Mouse (Mus musculus): ENCODE measurements around the gene Rpl36al. TPM values are rescaled to one million over a fixed set of nuclear protein-coding genes. Genes with fewer than 3 reads are reported as not detected.

Gene Rpl36al
- total RNA-seq (2021), result 100 to 1,000 TPM; 336 to 338 TPM
- long read RNA-seq, experiment 1, transcript Rpl36al-201 (2 exons, 526 nt), result major isoform, 118 of 124 reads
- long read RNA-seq, experiment 1, partial matches to known transcripts, result 0 of 124 reads
- long read RNA-seq, experiment 1, other reads (novel, unspliced or antisense), result 0 of 124 reads
- long read RNA-seq, experiment 2, transcript Rpl36al-201 (2 exons, 526 nt), result major isoform, 97 of 100 reads
- long read RNA-seq, experiment 2, partial matches to known transcripts, result 0 of 100 reads
- long read RNA-seq, experiment 2, other reads (novel, unspliced or antisense), result 1 of 100 reads

DNA sequence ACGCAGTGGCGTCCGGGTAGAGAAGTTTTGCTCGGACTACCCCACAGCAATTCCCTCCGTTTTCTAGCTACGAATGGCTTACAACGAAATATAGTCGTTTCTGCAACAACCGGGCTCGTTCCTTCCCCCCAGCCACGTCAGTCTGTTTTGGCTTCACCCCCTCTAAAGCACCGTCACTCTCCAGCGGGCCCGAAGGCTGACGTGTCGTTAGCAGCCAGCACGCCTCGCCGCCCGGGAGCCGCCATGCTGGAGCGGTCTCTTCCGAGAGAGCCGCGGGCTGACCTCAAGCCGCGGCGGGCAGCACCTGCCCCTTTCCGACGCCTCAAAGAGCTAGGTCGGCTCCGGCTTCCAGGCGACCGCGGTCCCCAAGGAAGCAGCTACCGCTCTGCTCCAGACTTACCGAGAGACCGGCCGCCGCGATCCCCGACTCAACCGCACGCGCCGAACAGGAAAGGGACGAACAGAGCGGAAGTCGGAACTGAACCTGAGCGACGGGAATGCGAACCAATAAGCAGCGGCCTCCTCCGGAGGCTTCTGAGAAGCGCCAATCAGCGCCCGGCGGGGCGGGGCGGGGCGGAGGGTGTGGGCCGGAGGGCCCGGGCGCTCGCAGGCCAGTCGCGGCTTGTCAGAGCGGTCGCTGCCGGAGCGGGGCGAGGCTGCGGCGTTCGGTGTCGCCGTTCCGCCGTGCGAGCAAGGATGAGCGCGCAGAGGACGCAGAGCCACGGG is at the start of gene Rpl36al, which contains the start of gene Mgat2:
TSS of gene Rpl36al (minus strand) at position 501 of the 726 bp plus-strand sequence.
TSS of gene Mgat2 (plus strand) at position 575 of the 726 bp plus-strand sequence.
- DNase-seq, result peak; percentile 99

GRCm38 (mm10) chr12:69229251-69229650 is 45.4 kb upstream of the Rpl36al start:
- no peak for DNase-seq

DNA sequence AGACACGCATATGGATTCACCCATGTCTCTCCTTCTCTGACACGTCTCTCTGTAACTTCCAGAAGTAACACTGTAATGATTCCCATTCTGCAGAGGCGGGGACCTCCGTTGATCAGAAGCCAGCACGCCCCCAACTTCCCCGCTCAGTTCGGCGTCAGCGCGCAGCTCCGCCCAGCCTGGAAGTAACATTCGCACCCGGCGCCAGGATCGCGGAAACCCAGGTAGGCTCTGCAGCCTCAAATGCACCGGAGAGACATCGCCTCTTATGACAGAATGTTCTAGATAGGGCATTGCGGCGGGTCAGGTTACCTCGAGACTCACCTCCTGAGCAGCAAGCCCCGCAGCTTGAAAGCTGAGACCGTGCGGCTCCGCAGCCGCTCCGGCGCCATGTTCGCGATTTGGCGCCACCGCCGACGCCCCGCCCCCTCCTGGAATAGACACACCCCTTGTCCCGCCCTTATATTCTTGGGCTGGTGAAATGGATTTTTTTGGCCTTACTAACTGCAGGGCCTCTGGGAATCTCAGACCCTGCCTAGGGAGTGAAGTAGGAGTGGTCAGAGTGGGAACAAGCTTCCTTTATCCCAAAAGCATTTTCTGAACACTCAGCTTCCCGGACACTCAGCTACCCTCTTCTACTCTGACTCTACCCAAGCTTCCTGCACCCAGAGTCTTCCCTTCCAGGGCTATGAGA is 44.0 kb upstream of the Rpl36al start, which contains the start of gene Pole2:
TSS of gene Pole2 (minus strand) at position 420 of the 691 bp plus-strand sequence.
- peak; percentile 92 for DNase-seq

- no peak for DNase-seq
These were observed 36.9 kb upstream of the Rpl36al start for GRCm38 (mm10) chr12:69220613-69221277.

GRCm38 (mm10) chr12:69216587-69216986 is 32.7 kb upstream of the Rpl36al start:
- no peak for DNase-seq

- peak; percentile 50 for DNase-seq
These were observed 31.3 kb upstream of the Rpl36al start for GRCm38 (mm10) chr12:69215000-69215785.

DNA sequence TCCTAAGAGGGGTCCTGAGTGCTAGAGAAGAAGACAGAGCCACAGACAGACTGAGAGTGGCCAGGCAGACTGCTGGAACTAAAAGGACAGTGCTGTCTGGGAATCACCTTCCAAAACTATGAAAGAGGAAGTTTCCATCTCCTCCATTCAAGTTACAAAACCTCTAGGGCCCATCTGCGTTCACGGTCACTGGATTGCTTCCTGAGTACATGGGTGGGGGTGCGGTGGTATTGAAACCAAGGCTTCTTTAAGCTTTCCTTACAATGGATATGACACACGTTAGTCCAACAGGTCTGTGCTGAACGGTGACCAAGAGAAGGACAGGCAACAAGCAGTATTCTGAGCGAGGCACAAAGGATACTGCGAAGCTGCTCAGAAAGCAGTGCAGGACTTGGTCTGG is 30.5 kb upstream of the Rpl36al start:
- no peak for DNase-seq

GRCm38 (mm10) chr12:69213186-69213777 is 29.4 kb upstream of the Rpl36al start:
- no peak for DNase-seq

DNA sequence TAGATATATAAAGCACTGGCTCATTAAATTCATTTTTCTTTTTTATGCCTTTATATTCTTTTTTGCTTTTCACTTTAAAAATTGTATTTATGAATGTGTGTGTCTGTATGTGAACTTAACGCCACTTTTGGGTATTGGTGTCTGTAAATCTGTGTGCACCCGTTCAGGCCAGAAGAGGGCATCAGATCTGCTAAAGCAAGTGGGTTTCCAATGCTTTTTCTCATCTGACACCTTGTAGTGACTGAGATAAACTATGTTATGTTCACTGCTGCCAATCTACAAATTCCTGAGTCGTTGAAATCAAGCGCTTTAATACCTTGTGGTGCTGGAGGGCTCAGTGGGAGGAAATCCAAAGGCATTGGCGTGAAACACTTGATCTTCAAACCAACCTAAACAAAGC is 27.2 kb upstream of the Rpl36al start:
- no peak for DNase-seq

DNA sequence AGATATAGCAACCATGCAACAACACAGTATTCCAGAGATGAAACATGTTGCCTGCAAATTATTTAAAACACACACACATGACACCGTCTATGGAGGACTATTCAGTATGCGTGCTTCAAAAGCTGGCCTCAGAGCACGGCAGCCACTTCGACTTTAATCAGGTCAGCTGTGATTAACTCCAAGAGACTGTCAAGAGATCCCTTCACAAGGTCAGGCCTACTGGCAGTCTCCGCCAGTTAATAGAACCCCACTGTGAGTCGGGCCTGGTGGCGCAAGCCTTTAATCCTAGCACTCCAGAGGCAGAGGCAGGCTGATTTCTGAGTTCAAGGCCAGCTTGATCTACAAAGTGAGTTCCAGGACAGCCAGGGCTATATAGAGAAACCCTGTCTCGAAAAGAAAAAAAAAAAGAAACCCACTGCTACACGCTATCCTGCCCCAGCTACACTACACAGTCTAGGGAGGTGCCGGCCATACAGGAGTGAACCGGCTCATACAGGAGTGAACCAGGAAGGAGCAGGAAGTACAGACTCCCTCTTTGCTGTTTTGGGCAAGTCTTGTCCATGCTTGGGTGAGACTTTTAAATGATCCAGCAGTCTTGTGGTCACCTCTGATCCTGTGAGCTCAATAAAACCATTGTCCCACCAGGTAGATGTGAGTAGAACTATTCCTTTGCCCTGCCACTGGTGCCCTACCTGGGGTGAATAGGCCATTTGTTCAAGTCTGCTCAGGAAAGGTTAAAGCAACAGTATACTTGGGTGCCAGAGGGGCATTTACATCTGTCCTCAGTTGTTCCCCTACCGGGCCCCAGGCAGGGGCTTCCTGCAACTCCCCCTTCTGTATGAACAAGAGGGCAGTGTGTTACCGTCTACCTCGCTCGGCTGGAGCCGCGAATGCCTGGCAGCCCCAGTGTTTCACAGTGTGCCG is 26.4 kb upstream of the Rpl36al start:
- no peak for DNase-seq

DNA sequence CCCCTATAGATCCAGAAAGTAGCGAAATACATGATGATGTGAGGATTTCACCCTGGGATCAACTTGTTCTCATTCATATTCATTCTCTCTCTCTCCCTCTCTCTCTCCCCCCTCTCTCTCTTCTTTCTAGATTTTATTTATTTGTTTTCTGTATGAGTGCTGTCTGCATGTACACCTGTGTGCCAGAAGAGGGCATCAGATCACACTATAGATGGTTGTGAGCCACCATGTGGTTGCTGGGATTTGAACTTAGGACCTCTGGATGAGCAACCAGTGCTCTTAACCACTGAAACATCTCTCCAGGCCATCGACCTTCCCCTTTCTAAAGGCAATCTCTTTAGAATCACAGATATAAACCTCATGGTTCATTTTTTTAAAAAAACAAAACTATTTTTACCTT is 24.6 kb upstream of the Rpl36al start:
- no peak for DNase-seq

GRCm38 (mm10) chr12:69207926-69208325 is 24.0 kb upstream of the Rpl36al start:
- DNase-seq, result no peak

GRCm38 (mm10) chr12:69207396-69207795 is 23.5 kb upstream of the Rpl36al start:
- no peak for DNase-seq

- DNase-seq, result no peak
These were observed 20.4 kb upstream of the Rpl36al start, which contains the start of gene Gm49384 for GRCm38 (mm10) chr12:69204052-69204833. Gene Gm49384 (minus strand): TSS chr12:69204267.

DNA sequence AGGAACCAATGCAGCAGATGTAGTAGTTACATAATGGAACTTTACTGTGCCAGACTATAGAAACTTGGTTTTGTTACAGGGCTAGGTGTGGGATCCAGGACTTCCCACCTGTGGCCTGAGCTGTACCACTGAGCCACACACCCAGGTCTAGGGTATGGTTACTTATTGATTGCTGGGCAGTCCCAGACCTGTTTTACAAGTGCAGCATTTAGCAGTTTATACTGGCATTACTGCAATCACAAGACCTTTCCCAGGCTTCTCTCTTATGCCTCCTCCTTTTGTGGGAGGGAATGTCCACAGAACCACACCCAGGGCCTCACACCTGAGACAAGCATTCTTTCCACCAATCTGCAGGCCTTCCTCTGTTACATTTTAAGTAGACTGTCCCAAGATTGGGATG is 15.1 kb upstream of the Rpl36al start:
- DNase-seq, result no peak

- DNase-seq, result peak; percentile 61
These were observed 14.3 kb upstream of the Rpl36al start, which contains the start of gene Dnaaf2 for GRCm38 (mm10) chr12:69198164-69198535. Gene Dnaaf2 (minus strand): TSS chr12:69198429.

DNA sequence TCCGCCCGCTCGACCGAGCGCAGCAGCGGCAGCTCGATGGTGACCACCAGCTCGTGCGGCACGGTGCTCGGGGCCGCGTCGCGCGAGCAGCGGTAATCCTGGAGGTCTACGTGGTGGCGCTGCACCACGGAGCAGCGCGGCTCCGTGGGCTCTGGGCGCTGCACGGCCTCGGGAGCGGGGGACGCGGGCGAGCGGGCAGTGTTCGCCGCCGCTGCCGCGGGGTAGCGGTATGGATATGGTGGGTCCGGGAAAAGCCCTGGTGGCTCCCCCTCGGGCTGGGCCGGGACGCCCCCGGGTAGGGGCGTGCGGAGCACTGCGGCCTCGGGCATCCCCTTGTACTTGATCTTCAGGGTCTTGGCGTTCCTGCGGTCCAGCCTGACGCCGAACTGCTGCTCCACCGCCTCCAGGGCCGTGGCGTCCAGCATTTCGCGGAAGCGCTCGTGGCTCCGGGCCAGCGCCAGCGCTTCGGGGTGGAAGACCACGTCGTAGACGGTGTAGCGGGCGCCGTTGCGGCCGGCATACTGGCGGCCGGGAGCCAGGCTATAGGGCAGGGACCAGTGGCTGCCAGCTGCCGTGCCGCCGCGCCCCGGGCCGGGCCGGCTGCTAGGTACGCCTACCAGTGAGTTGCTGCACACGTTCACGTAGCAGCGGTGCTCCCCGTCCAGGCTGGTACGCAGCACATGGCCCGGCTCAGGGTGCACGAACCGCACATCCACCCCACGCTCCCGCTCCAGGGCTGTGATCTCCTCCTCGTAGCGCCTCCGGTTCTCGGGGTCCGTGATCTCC is 13.7 kb upstream of the Rpl36al start:
- DNase-seq, result peak; percentile 72

All from gastrocnemius, postnatal 10 days (tissue).